Mouse (Mus musculus): ENCODE measurements around the gene 3110009E18Rik. TPM values are rescaled to one million over a fixed set of nuclear protein-coding genes. Genes with fewer than 3 reads are reported as not detected.
A peak's percentile ranks its signal among the peaks of the same experiment; 100 is the strongest.

The 3110009E18Rik gene
- polyA plus RNA-seq, 1 experiment, result 5.1 TPM

DNA sequence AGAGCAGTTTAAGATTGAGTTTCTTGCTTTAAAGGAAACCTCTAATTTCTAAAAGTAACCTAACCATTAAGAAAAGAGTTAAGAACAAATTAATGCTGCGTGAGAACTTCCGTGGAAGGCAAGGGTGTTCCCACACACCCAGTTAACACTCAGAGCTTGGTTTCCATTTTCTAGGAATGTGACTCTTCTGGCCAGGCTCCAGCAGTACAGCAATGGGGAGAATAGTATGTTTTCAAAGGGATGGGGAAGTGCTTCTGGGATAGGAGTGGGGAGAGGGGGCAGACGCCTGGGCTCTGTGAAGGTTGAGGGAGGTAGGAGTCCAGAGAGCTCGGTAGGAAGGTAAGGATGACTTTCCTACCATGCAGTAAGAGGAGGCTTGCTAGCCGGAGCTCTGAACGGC, 4.5 kb downstream of the 3110009E18Rik start:
- H3K4me3 ChIP-seq (ENCODE audit: insufficient read depth, low read depth, low read length), result no peak overlapping the region
- H3K27ac ChIP-seq (ENCODE audit: insufficient read depth, low read depth, low read length), result no peak overlapping the region
- 59% methylated on average over 6 of the region's 6 CpGs for WGBS
- TF ChIP-seq CTCF (conservative IDR thresholded peaks at IDR 0.05; ENCODE audit: insufficient read depth, insufficient read length, low read depth, low read length), result no peak
- no peak for TF ChIP-seq POLR2A (IDR thresholded peaks at IDR 0.05; ENCODE audit: low read depth, low read length)
- no peaks in the 10 kb centered on the region for H3K36me3 ChIP-seq (ENCODE audit: control insufficient read depth, insufficient read depth, low read length)
- no peaks in the 10 kb centered on the region for H3K27me3 ChIP-seq (replicated peaks; ENCODE audit: control insufficient read depth, insufficient read depth, low read length)
- no peak for DNase-seq
- H3K4me1 ChIP-seq (ENCODE audit: control insufficient read depth, insufficient read depth, low read length), result peaks cover 8% of the 10 kb centered on the region

DNA sequence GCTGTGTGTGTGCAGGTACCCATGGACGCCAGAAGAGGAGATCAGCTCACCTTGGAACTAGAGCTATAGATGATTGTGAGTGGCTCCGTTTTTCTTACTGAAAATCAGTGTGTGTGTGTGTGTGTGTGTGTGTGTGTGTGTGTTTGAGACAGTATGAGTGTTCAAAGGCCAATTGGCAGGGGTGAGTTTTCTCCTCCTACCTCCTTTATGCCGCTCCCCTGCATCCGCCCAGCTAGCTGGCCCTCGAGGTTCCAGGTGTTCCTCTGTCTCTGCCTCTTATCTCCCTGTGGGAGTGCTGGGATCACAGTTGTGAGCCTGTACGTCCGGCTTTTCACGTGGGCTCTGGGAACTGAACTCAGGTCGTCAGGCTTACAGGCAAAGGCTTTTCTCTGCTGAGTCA, 5.3 kb downstream of the 3110009E18Rik start:
- Histone ChIP-seq H3K4me1 (ENCODE audit: control insufficient read depth, insufficient read depth, low read length) (peaks cover 8% of the 10 kb centered on the region), H3K36me3 (ENCODE audit: control insufficient read depth, insufficient read depth, low read length) (no peaks in the 10 kb centered on the region), H3K27me3 (replicated peaks; ENCODE audit: control insufficient read depth, insufficient read depth, low read length) (no peaks in the 10 kb centered on the region), H3K27ac (ENCODE audit: insufficient read depth, low read depth, low read length) (no peak overlapping the region), H3K4me3 (ENCODE audit: insufficient read depth, low read depth, low read length) (no peak overlapping the region)
- DNase-seq, result peak; percentile 54
- TF ChIP-seq CTCF (conservative IDR thresholded peaks at IDR 0.05; ENCODE audit: insufficient read depth, insufficient read length, low read depth, low read length), result no peak
- TF ChIP-seq POLR2A (IDR thresholded peaks at IDR 0.05; ENCODE audit: low read depth, low read length), result no peak
- 65% methylated on average over 9 of the region's 9 CpGs for WGBS

DNA sequence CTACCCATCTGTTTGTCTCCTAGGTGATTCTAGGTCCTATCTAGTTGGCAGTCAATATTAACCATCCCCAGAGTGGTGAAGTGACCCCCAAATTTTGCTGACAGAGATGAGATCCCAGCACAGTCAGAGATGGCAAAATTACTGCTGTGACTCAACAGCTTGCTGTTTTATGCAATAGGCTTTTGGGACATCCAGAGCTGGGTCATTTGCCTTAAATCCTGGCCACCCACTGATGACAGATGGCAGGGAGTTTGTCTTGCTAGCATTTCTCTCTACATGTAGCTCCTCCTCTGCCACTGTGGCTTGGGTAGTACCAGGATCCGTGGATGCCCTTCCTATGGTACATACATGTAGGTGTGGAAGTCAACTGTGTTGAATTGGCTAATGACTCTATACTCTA, 11.4 kb downstream of the 3110009E18Rik start:
- no peak overlapping the region for H3K4me3 ChIP-seq (ENCODE audit: insufficient read depth, low read depth, low read length)

DNA sequence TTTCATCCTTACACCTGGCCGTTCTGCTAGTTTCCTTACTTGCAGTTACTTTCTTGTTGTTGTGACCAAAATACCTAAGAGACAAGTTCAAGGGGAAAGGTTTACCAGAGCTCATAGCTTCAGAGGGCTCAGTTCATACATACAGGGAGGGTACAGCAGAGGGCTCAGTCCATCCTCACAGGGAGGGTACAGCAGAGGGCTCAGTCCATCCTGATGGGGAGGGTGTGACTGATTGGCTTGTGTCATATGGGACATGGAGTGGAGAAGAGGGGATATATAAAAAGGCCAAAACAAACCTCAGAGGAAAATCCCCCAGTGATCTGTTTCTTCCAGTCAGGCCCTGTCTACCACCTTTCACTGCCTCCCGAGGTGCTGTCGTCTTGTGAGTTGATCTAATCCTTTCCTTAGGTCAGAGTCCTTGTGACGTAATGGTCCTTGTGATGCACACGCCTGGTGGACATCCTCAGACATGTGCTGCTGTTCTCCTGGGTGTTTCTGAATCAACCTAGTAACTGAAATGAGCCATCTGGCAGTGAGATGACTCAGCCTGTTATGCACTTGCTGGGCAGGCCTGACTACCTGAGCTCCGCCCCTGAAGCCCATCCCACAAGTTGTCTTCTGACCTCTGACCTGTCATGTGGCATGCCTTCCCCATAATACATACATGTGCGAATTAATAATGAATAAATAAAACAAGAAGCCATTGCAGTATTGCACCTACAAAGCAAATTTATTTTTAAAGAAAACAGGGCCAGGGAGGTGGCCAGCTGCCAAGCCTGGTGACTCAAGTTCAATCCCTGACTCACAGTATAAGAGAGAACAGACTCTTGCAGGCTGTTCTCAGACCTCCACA, 15.2 kb downstream of the 3110009E18Rik start:
- DNase-seq, result peak; percentile 34
- Histone ChIP-seq H3K4me3 (ENCODE audit: insufficient read depth, low read depth, low read length) (no peak overlapping the region), H3K27ac (ENCODE audit: insufficient read depth, low read depth, low read length) (no peak overlapping the region)

More for the DNA sequence above, 11.4 kb downstream of the 3110009E18Rik start:
- no peak for DNase-seq
- Histone ChIP-seq H3K27ac (ENCODE audit: insufficient read depth, low read depth, low read length) (no peak overlapping the region), H3K4me1 (ENCODE audit: control insufficient read depth, insufficient read depth, low read length) (no peaks in the 10 kb centered on the region), H3K36me3 (ENCODE audit: control insufficient read depth, insufficient read depth, low read length) (no peaks in the 10 kb centered on the region), H3K27me3 (replicated peaks; ENCODE audit: control insufficient read depth, insufficient read depth, low read length) (no peaks in the 10 kb centered on the region)
- TF ChIP-seq POLR2A (IDR thresholded peaks at IDR 0.05; ENCODE audit: low read depth, low read length), result no peak
- TF ChIP-seq CTCF (conservative IDR thresholded peaks at IDR 0.05; ENCODE audit: insufficient read depth, insufficient read length, low read depth, low read length), result no peak
- WGBS, result 90% methylated on average over 1 of the region's 1 CpGs

DNA sequence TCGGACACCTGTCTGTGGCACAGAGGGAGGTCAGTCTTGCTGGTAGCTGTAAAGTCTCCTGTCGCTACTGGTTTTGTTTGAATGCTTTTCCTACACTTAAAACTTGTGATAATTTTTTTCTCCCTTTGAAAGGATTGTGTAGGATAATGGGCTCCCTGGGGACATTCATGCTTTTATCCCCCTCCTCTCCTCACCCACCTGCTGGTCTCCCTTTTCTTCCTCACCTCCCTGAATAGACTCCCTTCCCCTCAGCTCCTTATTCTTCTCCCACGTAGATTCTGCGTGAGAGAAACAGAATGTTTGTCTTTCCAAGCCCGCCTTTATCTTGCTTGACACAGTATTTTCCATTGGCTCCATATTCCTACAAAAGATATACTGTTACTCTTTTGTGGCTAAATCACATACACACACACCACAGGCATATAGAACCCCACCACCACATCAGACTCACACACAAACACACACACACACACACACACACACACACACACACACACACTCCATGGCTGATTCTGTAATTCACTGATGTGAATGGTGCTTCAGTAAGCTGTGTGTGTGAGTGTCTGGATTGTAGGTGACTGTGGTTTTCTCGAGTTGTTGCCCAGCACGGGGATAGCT, 18.0 kb downstream of the 3110009E18Rik start:
- H3K4me1 ChIP-seq (ENCODE audit: control insufficient read depth, insufficient read depth, low read length), result peaks cover 12% of the 10 kb centered on the region; the same call in 1 of the 2 replicates
- no peak for DNase-seq
- TF ChIP-seq CTCF (conservative IDR thresholded peaks at IDR 0.05; ENCODE audit: insufficient read depth, insufficient read length, low read depth, low read length) (no peak), POLR2A (IDR thresholded peaks at IDR 0.05; ENCODE audit: low read depth, low read length) (no peak)
- no peak overlapping the region for H3K4me3 ChIP-seq (ENCODE audit: insufficient read depth, low read depth, low read length)
- 76% methylated on average over 7 of the region's 7 CpGs for WGBS
- H3K36me3 ChIP-seq (ENCODE audit: control insufficient read depth, insufficient read depth, low read length), result no peaks in the 10 kb centered on the region
- no peak overlapping the region for H3K27ac ChIP-seq (ENCODE audit: insufficient read depth, low read depth, low read length)
- H3K27me3 ChIP-seq (replicated peaks; ENCODE audit: control insufficient read depth, insufficient read depth, low read length), result no peaks in the 10 kb centered on the region

More for the DNA sequence above, 15.2 kb downstream of the 3110009E18Rik start:
- Histone ChIP-seq H3K4me1 (ENCODE audit: control insufficient read depth, insufficient read depth, low read length) (peaks cover 6% of the 10 kb centered on the region; the same call in 1 of the 2 replicates), H3K27me3 (replicated peaks; ENCODE audit: control insufficient read depth, insufficient read depth, low read length) (no peaks in the 10 kb centered on the region), H3K36me3 (ENCODE audit: control insufficient read depth, insufficient read depth, low read length) (no peaks in the 10 kb centered on the region)
- no peak for TF ChIP-seq POLR2A (IDR thresholded peaks at IDR 0.05; ENCODE audit: low read depth, low read length)
- TF ChIP-seq CTCF (conservative IDR thresholded peaks at IDR 0.05; ENCODE audit: insufficient read depth, insufficient read length, low read depth, low read length), result no peak
- WGBS, result 69% methylated on average over 7 of the region's 7 CpGs

DNA sequence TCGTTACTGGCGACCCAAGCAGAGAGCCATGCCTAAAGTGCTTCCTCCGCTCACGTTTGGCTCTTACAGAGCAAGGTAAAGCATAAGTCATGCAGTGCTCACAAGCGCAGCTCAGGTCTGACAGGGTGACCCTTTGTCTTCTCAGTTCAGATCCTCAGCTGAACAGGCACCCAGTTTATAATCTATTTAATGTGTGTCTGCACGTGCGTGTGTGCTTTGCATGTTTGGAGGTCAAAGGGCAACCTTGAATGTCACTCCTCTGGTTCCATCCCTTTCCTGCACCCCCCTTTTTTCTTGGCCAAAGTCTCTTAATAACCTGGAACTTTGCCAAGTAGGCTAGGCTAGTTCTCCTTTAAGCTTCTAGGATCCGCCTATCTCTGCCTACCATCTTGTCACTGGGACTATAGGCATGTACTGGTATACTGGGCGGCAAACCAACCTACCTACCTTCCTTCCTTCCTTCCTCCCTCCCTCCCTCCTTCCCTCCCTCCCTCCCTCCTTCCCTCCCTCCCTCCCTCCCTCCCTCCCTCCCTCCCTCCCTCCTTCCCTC, 19.2 kb downstream of the 3110009E18Rik start:
- Histone ChIP-seq H3K27ac (ENCODE audit: insufficient read depth, low read depth, low read length) (no peak overlapping the region), H3K27me3 (replicated peaks; ENCODE audit: control insufficient read depth, insufficient read depth, low read length) (no peaks in the 10 kb centered on the region), H3K36me3 (ENCODE audit: control insufficient read depth, insufficient read depth, low read length) (no peaks in the 10 kb centered on the region), H3K4me3 (ENCODE audit: insufficient read depth, low read depth, low read length) (no peak overlapping the region), H3K4me1 (ENCODE audit: control insufficient read depth, insufficient read depth, low read length) (peaks cover 12% of the 10 kb centered on the region; the same call in 1 of the 2 replicates)
- DNase-seq, result peak; percentile 35
- WGBS, result 58% methylated on average over 9 of the region's 9 CpGs
- TF ChIP-seq POLR2A (IDR thresholded peaks at IDR 0.05; ENCODE audit: low read depth, low read length), result no peak
- TF ChIP-seq CTCF (conservative IDR thresholded peaks at IDR 0.05; ENCODE audit: insufficient read depth, insufficient read length, low read depth, low read length), result no peak

DNA sequence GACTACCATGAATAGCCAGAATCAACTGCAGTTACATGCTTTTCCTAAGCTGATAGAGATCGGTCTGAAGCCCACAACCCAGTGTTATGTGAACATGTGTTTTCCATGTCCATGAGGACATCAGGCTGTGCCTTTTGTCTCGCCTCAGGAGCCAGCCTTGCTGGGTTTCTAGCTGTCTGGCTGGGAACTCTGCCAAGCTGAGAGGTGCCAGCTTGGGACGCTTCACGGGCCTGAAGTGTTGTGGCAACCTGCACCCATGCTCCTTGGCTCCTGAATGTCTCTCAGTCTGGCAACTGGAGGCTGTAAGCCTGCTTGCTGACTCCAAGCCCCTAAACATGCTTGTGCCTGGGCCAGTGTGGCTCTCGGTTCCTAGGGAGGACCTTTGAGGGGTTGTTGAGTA, 21.6 kb downstream of the 3110009E18Rik start:
- peak; percentile 83 for DNase-seq

More for the DNA sequence above, 21.6 kb downstream of the 3110009E18Rik start:
- Histone ChIP-seq H3K4me3 (ENCODE audit: insufficient read depth, low read depth, low read length) (no peak overlapping the region), H3K27ac (ENCODE audit: insufficient read depth, low read depth, low read length) (no peak overlapping the region), H3K27me3 (replicated peaks; ENCODE audit: control insufficient read depth, insufficient read depth, low read length) (no peaks in the 10 kb centered on the region), H3K36me3 (ENCODE audit: control insufficient read depth, insufficient read depth, low read length) (no peaks in the 10 kb centered on the region), H3K4me1 (ENCODE audit: control insufficient read depth, insufficient read depth, low read length) (peaks cover 12% of the 10 kb centered on the region; the same call in 1 of the 2 replicates)
- TF ChIP-seq CTCF (conservative IDR thresholded peaks at IDR 0.05; ENCODE audit: insufficient read depth, insufficient read length, low read depth, low read length), result no peak
- no peak for TF ChIP-seq POLR2A (IDR thresholded peaks at IDR 0.05; ENCODE audit: low read depth, low read length)
- WGBS, result 41% methylated on average over 5 of the region's 5 CpGs
